17 mouse cellular contexts compared by ENCODE assay signal in genomic region chr15:7002226-7002625, GRCm38 (mm10).
DNase-seq lines count a peak whose midpoint lies in the region.
"Had no signal": no experiment of that assay in that cellular context is flagged by ENCODE, and none has a peak within 500 bp of the region (broad histone marks: within the 10 kb centered on the region; RNA-seq: fewer than 3 reads in every experiment).

No protein-coding gene starts in this region.

- intact Hi-C loops in left cerebral cortex, postnatal 36 days (cut with DNase I): loop anchor here (1.0 kb wide), 1 partner anchor 11 kb away; no protein-coding TSS in a partner anchor

- DNase-seq in gastrocnemius, adult 18-20 months (ENCODE audit: low spot score): peak; percentile 77
- no peak for DNase-seq in gastrocnemius, postnatal 4 days (ENCODE audit: low spot score in 2 of 2)
- peak; percentile 57 to 61 for DNase-seq in heart, adult 9 months (ENCODE audit: low spot score in 2 of 2)
- DNase-seq in heart, postnatal 4 days: no peak
- DNase-seq in kidney, postnatal 14 days: peak; percentile 51
- no peak for DNase-seq in kidney, postnatal 10 days
- DNase-seq in left cerebral cortex, postnatal 36 days (ENCODE audit: low spot score in 2 of 2): no peak
- DNase-seq: adrenal gland, adult 8-10 months; cerebellum, adult 8-10 months; cerebellum, postnatal 25 days; forebrain, postnatal 0 days; kidney, postnatal 4 days; layer of hippocampus, postnatal 36 days; liver, embryonic 13.5 days; right cerebral cortex, postnatal 4 days; thymus, adult 2 months; thymus, postnatal 36 days had no signal

Comparison
In these comparisons a context has a peak if more than half of its experiments do, and no peak if none do; other contexts are left out.
1. DNase-seq: peak in gastrocnemius, adult 18-20 months (single experiment), heart, adult 9 months (2 of 2) and kidney, postnatal 14 days (single experiment); none in gastrocnemius, postnatal 4 days (0 of 2), heart, postnatal 4 days (single experiment), kidney, postnatal 10 days (single experiment) and left cerebral cortex, postnatal 36 days (0 of 2).